Comparison of ENCODE assay signal across 11 mouse cellular contexts in the genomic region with DNA sequence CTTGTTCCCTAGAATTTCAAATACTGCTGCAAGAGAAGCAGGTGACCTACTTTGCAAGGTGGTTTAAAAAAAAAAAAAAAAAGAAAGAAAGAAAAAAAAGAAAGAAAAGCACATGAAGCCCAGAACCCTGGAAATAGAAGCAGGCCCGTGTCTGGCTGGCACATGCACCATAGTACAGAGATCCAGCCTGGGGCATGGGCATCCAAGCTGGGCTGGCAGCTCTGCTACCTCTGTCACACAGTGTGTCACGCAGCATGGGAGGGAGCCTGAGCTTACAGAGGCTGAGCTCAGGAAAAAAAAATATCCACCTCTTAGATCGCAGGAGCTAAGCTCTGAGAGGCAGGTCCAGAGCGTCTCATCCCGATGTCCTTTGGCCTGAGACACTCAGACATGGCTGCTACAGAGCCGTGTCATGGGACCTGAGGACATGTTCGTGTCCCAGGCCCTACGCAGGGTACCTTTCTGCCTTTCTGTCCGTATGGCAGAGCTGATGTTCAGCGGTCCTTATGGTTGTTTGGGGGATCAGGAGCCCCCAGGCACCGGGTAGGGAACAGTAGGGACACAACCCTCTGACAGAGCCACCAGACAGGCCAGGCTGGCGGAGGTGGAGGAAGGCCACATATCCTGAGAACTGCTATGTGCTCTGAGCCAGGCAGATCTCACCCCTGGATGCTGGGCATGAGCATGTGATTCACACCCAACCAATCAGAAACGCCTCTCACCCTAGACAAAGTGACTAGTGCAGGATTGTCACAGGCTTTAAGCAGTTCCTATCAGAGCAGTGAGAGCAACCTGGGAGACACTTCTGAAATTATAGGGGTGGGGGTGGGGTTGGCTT.
DNase-seq lines count a peak whose midpoint lies in the region; ATAC-seq and TF ChIP-seq lines count a peak whose summit lies in the region.
"Had no signal": no experiment of that assay in that cellular context is flagged by ENCODE, and none has a peak within 500 bp of the region (broad histone marks: within the 10 kb centered on the region; RNA-seq: fewer than 3 reads in every experiment).

No protein-coding gene starts in this region.

- no peak for TF ChIP-seq CTCF in cortical plate, adult 2 months (IDR thresholded peaks at IDR 0.05; ENCODE audit: extremely low read depth, insufficient read depth, low read length)
- no peak for TF ChIP-seq CTCF in liver, postnatal 0 days (IDR thresholded peaks at IDR 0.05; ENCODE audit: low read depth)

- H3K36me3 ChIP-seq in liver, postnatal 0 days (replicated peaks; ENCODE audit: insufficient read depth, low read length) = peaks cover 2% of the 10 kb centered on the region

- 84% methylated on average over 13 of the region's 13 CpGs for WGBS in liver, postnatal 0 days (ENCODE audit: insufficient replicate concordance)

- H3K27ac ChIP-seq in cortical plate, adult 2 months (ENCODE audit: insufficient read depth, low read length) = peak overlapping the region; percentile 73
- no peak overlapping the region for H3K27ac ChIP-seq in liver, postnatal 0 days (ENCODE audit: low read depth)
- H3K27ac ChIP-seq: embryonic facial prominence, embryonic 12.5 days; liver, embryonic 14.5 days had no signal

- peak; percentile 51 for DNase-seq in left cerebral cortex, adult 11 months (ENCODE audit: low spot score)
- DNase-seq in left cerebral cortex, postnatal 4 days = no peak
- DNase-seq in left cerebral cortex, postnatal 14 days (ENCODE audit: low spot score in 2 of 2) = peak; percentile 58 to 83
- peak; percentile 62 to 84 for DNase-seq in right cerebral cortex, postnatal 10 days (ENCODE audit: low spot score in 2 of 2)
- DNase-seq in lung, postnatal 14 days = no peak
- no peak for DNase-seq in liver, postnatal 0 days
- no peak for DNase-seq in layer of hippocampus, adult 9-10 months (ENCODE audit: low spot score)
- DNase-seq: heart, postnatal 14 days had no signal

- no peak for TF ChIP-seq EP300 in liver, postnatal 0 days (IDR thresholded peaks at IDR 0.05; ENCODE audit: low read depth)

- H3K27me3 ChIP-seq in liver, postnatal 0 days (ENCODE audit: insufficient read depth, low read length) = no peaks in the 10 kb centered on the region
- H3K27me3 ChIP-seq: embryonic facial prominence, embryonic 12.5 days had no signal

- H3K4me1 ChIP-seq in cortical plate, adult 2 months (ENCODE audit: control insufficient read depth, insufficient read depth, low read length) = peaks cover 2% of the 10 kb centered on the region
- H3K4me1 ChIP-seq in liver, postnatal 0 days (ENCODE audit: insufficient read depth) = no peaks in the 10 kb centered on the region

- intact Hi-C loops in left cerebral cortex, postnatal 4 days (cut with DNase I) = loop anchor here (10.0 kb wide), 1 partner anchor 63 kb away; a partner anchor contains a TSS
- intact Hi-C loops in left cerebral cortex, postnatal 14 days (cut with DNase I) = loop anchor here (10.0 kb wide), 2 partner anchors 193 to 313 kb away; a partner anchor contains a TSS

- TF ChIP-seq POLR2A in cortical plate, adult 2 months (IDR thresholded peaks at IDR 0.05; ENCODE audit: extremely low read depth, insufficient read depth, low read length) = peak; percentile 63; the same call in 1 of the 2 replicates

- ATAC-seq in liver, postnatal 0 days = no peak

- H3K9me3 ChIP-seq in liver, postnatal 0 days (ENCODE audit: low read length) = no peaks in the 10 kb centered on the region
- H3K9me3 ChIP-seq: embryonic facial prominence, embryonic 12.5 days had no signal

- no peak overlapping the region for H3K9ac ChIP-seq in liver, postnatal 0 days (replicated peaks)
- H3K9ac ChIP-seq: embryonic facial prominence, embryonic 12.5 days; liver, embryonic 14.5 days had no signal

- H3K4me2 ChIP-seq in liver, postnatal 0 days (ENCODE audit: low read depth, low read length) = no peak overlapping the region
- H3K4me2 ChIP-seq: embryonic facial prominence, embryonic 12.5 days had no signal

- H3K4me3 ChIP-seq in cortical plate, adult 2 months (ENCODE audit: insufficient read depth, low read length) = no peak overlapping the region
- no peak overlapping the region for H3K4me3 ChIP-seq in liver, postnatal 0 days (ENCODE audit: low read depth, low read length)
- H3K4me3 ChIP-seq: embryonic facial prominence, embryonic 12.5 days had no signal

Comparison
In these comparisons a context has a peak if more than half of its experiments do, and no peak if none do; other contexts are left out.
1. DNase-seq: peak in left cerebral cortex, adult 11 months (single experiment), left cerebral cortex, postnatal 14 days (2 of 2) and right cerebral cortex, postnatal 10 days (2 of 2); none in left cerebral cortex, postnatal 4 days (single experiment), lung, postnatal 14 days (single experiment), liver, postnatal 0 days (single experiment) and layer of hippocampus, adult 9-10 months (single experiment).